Mouse (Mus musculus) forebrain, embryonic 12.5 days (tissue): ENCODE results near the gene Fads2. TPM values are rescaled to one million over a fixed set of nuclear protein-coding genes. Genes with fewer than 3 reads are reported as not detected.

Experiments
- ATAC-seq: fragments of 200-750 bp; cut with Nextera tagmentation; 2 replicates; pipeline ENCODE4 v1.8.0; 2017; ENCODE audit warnings: moderate TSS enrichment; ENCODE audit not compliant: low FRiP score
- H3K27ac ChIP-seq: fragments of 300-500 bp; sonication (generic); 2 replicates; pipeline ENCODE4 v1.5.1; 2016; ENCODE audit warnings: mild to moderate bottlenecking
- H3K27me3 ChIP-seq: fragments of 300-500 bp; sonication (generic); 2 replicates; pipeline ENCODE4 v1.6.1; 2016; ENCODE audit warnings: mild to moderate bottlenecking
- H3K36me3 ChIP-seq: fragments of 300-500 bp; sonication (generic); replicated peaks from 2 replicates; pipeline ENCODE4 v1.6.1; 2016; ENCODE audit warnings: mild to moderate bottlenecking
- H3K4me1 ChIP-seq: fragments of 300-500 bp; sonication (generic); 2 replicates; pipeline ENCODE4 v1.6.1; 2016
- H3K4me2 ChIP-seq: fragments of 300-500 bp; sonication (generic); 2 replicates; pipeline ENCODE4 v1.6.1; 2016; ENCODE audit warnings: mild to moderate bottlenecking, moderate library complexity
- H3K4me3 ChIP-seq: fragments of 300-500 bp; sonication (generic); replicated peaks from 2 replicates; pipeline ENCODE4 v1.5.1; 2016; ENCODE audit warnings: mild to moderate bottlenecking
- H3K9ac ChIP-seq: fragments of 300-500 bp; sonication (generic); 2 replicates; pipeline ENCODE4 v1.6.1; 2016; ENCODE audit warnings: mild to moderate bottlenecking
- H3K9me3 ChIP-seq: fragments of 300-500 bp; sonication (generic); 2 replicates; pipeline ENCODE4 v1.6.1; 2016
- WGBS: fragments of 180-500 bp; shearing (Covaris S2); methylation state at CpG from one replicate; pipeline ENCODE4 v1.1.7; 2016; 5-methylcytosine and 5-hydroxymethylcytosine counted together
- polyA plus RNA-seq: library from polyadenylated mRNA; unstranded; fragments of >200 nt; fragmentation: Nextera tagmentation; extraction: Ambion mirVana; gene quantifications from 2 replicates; pipeline ENCODE4 v1.2.1, GENCODE M21; 2016

The Fads2 gene
- polyA plus RNA-seq, 1 experiment from 2014 or later, result 184 TPM

- Histone ChIP-seq H3K4me2 (no peak overlapping the region), H3K9me3 (no peaks in the 10 kb centered on the region), H3K27me3 (peaks cover 4% of the 10 kb centered on the region; the same call in 1 of the 2 replicates), H3K27ac (0 out of 2 replicates have a peak overlapping the region, but pooled peaks have one; percentile 21), H3K4me3 (no peak overlapping the region), H3K36me3 (no peaks in the 10 kb centered on the region), H3K4me1 (peaks cover 16% of the 10 kb centered on the region), H3K9ac (no peak overlapping the region)
- 76% methylated on average over 5 of the region's 5 CpGs for WGBS
- ATAC-seq, result no peak
These were observed 87.6 kb downstream of the Fads2 start for GRCm38 (mm10) chr19:10013913-10014312.

GRCm38 (mm10) chr19:10013348-10013747 is 88.2 kb downstream of the Fads2 start:
- Histone ChIP-seq H3K4me3 (no peak overlapping the region), H3K9ac (no peak overlapping the region), H3K4me2 (no peak overlapping the region), H3K27me3 (no peaks in the 10 kb centered on the region), H3K9me3 (no peaks in the 10 kb centered on the region), H3K4me1 (peaks cover 10% of the 10 kb centered on the region), H3K36me3 (no peaks in the 10 kb centered on the region), H3K27ac (0 out of 2 replicates have a peak overlapping the region, but pooled peaks have one; percentile 21)
- ATAC-seq, result no peak
- 53% methylated on average over 3 of the region's 3 CpGs for WGBS

DNA sequence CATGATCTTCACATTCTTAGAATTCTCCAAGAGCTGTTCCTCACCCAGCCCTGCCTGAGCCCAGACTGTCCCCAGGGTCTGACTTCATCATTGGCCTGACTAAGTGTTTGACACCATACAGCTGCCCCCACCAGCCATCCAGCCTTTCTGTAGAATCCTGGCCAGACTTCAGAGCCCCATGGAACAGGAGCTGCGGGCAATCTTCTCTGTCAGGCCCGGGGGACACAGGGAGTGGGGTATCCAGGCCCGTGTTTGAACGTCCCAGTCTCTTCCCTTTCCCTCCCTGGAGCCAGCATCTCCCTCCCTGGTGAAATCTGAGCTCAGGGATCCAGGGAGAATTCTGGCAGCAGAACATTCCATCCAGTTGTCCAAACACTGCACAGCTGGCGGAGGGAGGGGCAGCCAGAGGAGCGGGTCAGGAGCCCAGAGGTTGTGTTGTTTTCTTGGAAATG is 88.7 kb downstream of the Fads2 start:
- H3K27ac ChIP-seq, result no peak overlapping the region; the same call in 1 of the 2 replicates
- H3K9me3 ChIP-seq, result no peaks in the 10 kb centered on the region
- 57% methylated on average over 6 of the region's 6 CpGs for WGBS
- no peaks in the 10 kb centered on the region for H3K27me3 ChIP-seq
- no peak overlapping the region for H3K4me2 ChIP-seq
- no peak overlapping the region for H3K9ac ChIP-seq
- H3K4me3 ChIP-seq, result no peak overlapping the region
- H3K36me3 ChIP-seq, result no peaks in the 10 kb centered on the region
- ATAC-seq, result no peak
- H3K4me1 ChIP-seq, result peaks cover 7% of the 10 kb centered on the region

Other genes starting within 250 kb of the Fads2 start
- 147 and 149 TPM in 2 replicates for gene Incenp, start 202.2 kb downstream of the Fads2 start, polyA plus RNA-seq
- gene Fth1, start 121.1 kb downstream of the Fads2 start, polyA plus RNA-seq, result 1,239 and 1,358 TPM in 2 replicates
- gene Best1, start 100.1 kb downstream of the Fads2 start, polyA plus RNA-seq, result 1.1 and 1.4 TPM in 2 replicates
- gene Rab3il1, start 100.1 kb downstream of the Fads2 start, polyA plus RNA-seq, result 19.0 and 22.7 TPM in 2 replicates
- gene Fads3, start 60.2 kb downstream of the Fads2 start, polyA plus RNA-seq, result 5.6 and 7.4 TPM in 2 replicates
- 187 and 195 TPM in 2 replicates for gene Fads1, start 81.1 kb upstream of the Fads2 start, polyA plus RNA-seq
- gene Tmem258, start 102.3 kb upstream of the Fads2 start, polyA plus RNA-seq, result 336 and 355 TPM in 2 replicates
- 130 and 134 TPM in 2 replicates for gene Fen1, start 102.4 kb upstream of the Fads2 start, polyA plus RNA-seq
- 0.72 and 0.87 TPM in 2 replicates for gene Myrf, start 139.0 kb upstream of the Fads2 start, polyA plus RNA-seq
- 3.6 TPM in 2 replicates for gene Dagla, start 203.1 kb upstream of the Fads2 start, polyA plus RNA-seq